Mouse (Mus musculus): ENCODE measurements around the gene Sdr9c7. TPM values are rescaled to one million over a fixed set of nuclear protein-coding genes. Genes with fewer than 3 reads are reported as not detected.

Gene Sdr9c7
- polyA plus RNA-seq (2021) = not detected

DNA sequence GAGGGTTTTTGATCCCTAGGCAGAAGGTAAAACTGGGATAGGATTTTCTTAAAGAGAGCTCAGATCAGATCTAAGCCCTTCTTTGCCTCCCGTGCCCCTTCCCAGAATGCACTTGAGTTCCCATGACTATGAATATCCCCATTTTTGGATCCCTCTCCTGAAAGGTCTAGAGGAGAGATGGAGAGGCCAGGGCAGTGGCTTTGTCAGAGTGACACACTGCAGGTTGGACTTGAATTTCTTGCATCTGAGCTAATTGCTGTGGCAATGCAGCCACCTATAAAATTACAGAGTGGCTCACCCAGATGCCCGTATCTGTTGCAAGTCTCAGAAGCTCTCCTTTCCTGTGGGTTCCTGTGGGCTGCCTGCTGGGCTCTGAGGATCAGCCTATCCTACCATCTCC, at the start of gene Sdr9c7:
Gene Sdr9c7 (plus strand): TSS at position 301 of the 400 bp plus-strand sequence.
- ChIA-PET POLR2A (no interaction called here), CTCF (interaction anchor here (1.9 kb wide), 1 partner anchor 14 kb away, joined by 6 read pairs; no protein-coding TSS in a partner anchor)
- DNase-seq (ENCODE audit: low read depth, low spot score) (no peak), ATAC-seq (no peak)
- in situ Hi-C loops (cut with MboI; ENCODE audit: low pct_unique_long_range_greater_than_20kb) = no loop called here
- no peaks in the 10 kb centered on the region for H3K27me3 ChIP-seq
- no peak for TF ChIP-seq CTCF (IDR thresholded peaks at IDR 0.05)

DNA sequence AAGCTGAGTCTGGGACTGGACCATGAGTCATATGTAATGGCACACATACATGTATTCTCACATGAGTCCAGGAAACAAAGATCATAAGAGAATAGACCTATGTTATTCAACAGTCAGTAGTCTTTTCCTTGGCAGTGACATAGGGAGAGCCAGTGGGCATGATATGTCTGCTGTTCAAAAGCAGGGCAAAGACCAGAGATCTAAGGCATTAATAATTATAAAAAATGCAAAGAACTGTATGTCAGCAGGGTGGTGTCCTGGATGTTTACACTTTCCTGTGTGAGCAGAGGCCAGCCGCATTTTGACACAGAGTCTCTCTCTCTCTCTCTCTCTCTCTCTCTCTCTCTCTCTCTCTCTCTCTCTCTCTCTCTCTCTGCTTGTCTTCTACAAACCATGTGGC, 48.7 kb upstream of the Sdr9c7 start, which contains the start of gene Rdh19:
Gene Rdh19 (plus strand): TSS at position 301 of the 400 bp plus-strand sequence.
- ChIA-PET POLR2A (no interaction called here), CTCF (no interaction called here)
- no peaks in the 10 kb centered on the region for H3K27me3 ChIP-seq
- no peak for TF ChIP-seq CTCF (IDR thresholded peaks at IDR 0.05)
- in situ Hi-C loops (cut with MboI; ENCODE audit: low pct_unique_long_range_greater_than_20kb) = no loop called here
- DNase-seq (ENCODE audit: low read depth, low spot score) (no peak), ATAC-seq (no peak)

DNA sequence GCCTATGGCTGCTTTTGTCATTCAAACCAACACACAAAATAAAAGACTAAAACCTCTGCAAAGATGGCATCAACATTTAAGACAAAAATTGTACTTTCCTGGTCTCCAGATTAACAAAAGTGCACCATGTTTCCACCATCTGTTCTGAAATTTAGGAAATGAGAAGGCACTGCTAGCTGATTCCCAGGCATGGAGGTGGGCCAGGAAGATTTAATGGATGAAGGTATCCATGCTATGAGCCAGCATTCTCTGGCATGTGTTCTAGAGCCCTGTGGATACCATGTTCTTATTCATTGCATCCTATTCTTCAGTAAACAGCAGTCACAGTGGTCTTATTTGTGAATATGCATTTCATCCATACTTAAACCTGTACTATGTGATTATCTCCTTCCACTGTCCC, 41.9 kb upstream of the Sdr9c7 start:
- peaks cover 3% of the 10 kb centered on the region for H3K27me3 ChIP-seq
- in situ Hi-C loops (cut with MboI; ENCODE audit: low pct_unique_long_range_greater_than_20kb) = no loop called here
- no peak for DNase-seq (ENCODE audit: low read depth, low spot score)
- no peak for TF ChIP-seq CTCF (IDR thresholded peaks at IDR 0.05)
- ChIA-PET CTCF (no interaction called here), POLR2A (no interaction called here)
- ATAC-seq = no peak

DNA sequence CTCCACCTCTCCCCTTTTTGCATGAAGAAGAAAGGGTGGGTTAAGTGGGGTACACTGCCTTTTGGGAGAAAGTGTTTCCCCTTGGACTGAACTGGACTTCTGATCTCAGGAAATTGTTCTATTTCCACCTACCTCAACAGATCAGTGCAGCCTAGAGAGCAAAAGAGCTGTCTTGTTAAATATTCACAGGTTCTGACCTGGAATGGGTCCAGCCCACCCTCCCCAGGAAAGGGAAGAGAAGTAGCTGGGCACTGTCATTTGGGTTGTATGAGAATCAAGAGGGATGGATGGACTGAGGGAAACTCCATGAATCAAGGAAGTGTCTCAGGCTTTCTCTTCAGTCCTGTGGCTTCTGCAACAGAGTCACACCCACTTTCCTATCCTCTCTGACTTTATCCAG, 33.4 kb upstream of the Sdr9c7 start:
- DNase-seq (ENCODE audit: low read depth, low spot score) = no peak
- ChIA-PET POLR2A (no interaction called here), CTCF (no interaction called here)
- TF ChIP-seq CTCF (IDR thresholded peaks at IDR 0.05) = no peak
- in situ Hi-C loops (cut with MboI; ENCODE audit: low pct_unique_long_range_greater_than_20kb) = no loop called here
- no peaks in the 10 kb centered on the region for H3K27me3 ChIP-seq
- ATAC-seq = no peak

DNA sequence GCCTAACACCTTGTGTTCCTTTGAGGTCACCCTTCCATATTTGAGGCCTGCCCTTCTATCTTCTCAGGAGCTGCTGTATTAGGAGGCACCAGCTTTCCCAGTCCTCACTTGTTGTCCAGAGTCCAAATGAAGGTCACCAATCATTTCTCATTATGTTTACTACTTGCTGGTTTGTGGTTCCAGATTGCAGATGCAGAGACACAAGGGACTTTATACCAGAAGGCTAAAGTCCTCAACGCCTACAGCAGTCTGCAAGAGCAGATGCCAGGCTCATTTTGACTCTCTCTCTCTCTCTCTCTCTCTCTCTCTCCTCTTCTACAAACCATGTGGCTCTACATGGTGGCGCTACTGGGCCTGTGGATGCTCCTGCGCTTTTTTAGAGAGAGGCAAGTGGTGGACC, 32.1 kb upstream of the Sdr9c7 start, which contains the start of gene Rdh16f2:
Gene Rdh16f2 (plus strand): TSS at position 243 of the 400 bp plus-strand sequence.
- no peak for ATAC-seq
- ChIA-PET CTCF (no interaction called here), POLR2A (no interaction called here)
- H3K27me3 ChIP-seq = no peaks in the 10 kb centered on the region
- no peak for DNase-seq (ENCODE audit: low read depth, low spot score)
- in situ Hi-C loops (cut with MboI; ENCODE audit: low pct_unique_long_range_greater_than_20kb) = no loop called here
- no peak for TF ChIP-seq CTCF (IDR thresholded peaks at IDR 0.05)

DNA sequence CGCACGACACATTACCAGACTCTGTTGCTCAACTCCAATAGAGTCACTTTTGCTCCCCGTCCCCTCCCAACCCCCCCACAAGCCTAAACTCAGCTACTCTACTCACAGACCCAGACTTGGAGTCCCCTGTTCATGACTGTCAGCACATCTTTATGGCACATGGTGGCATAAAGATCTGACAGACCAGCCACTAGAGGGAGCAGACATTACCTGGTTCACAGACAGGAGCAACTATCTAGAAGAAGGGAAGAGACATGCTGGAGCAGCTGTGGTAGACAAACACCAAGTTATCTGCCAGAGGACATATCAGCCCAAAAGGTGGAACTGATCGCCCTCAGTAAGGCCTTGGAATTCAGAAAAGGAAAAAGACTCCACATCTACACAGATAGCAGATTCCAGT, 25.8 kb upstream of the Sdr9c7 start:
- in situ Hi-C loops (cut with MboI; ENCODE audit: low pct_unique_long_range_greater_than_20kb) = loop anchor here (10.0 kb wide), 1 partner anchor 108 kb away; no protein-coding TSS in a partner anchor
- DNase-seq (ENCODE audit: low read depth, low spot score) = no peak

DNA sequence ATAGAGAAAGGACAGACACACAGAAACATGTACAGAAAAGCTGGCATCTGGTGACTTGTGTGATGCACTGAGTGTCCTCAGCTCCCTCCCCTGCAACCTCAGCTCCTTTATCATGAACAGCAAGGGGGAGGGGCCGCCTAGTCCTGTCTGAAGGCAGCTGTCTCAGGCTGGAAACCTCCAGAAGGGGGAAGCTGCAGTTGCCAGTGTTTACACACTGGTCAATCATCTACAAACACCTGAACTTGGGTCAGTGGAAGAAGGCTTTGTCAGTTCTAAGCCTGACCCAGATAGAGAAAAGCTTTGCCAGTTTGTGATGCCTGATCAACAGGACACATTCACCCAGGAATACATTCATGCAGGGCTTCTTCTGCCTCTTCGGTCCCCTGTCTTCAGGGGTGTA, 20.6 kb upstream of the Sdr9c7 start:
- ATAC-seq = no peak
- POLR2A ChIA-PET = no interaction called here
- TF ChIP-seq CTCF (IDR thresholded peaks at IDR 0.05) = no peak
- DNase-seq (ENCODE audit: low read depth, low spot score) = no peak
- in situ Hi-C loops (cut with MboI; ENCODE audit: low pct_unique_long_range_greater_than_20kb) = loop anchor here (10.0 kb wide), 1 partner anchor 113 kb away; no protein-coding TSS in a partner anchor
- H3K27me3 ChIP-seq = no peaks in the 10 kb centered on the region
- CTCF ChIA-PET = no interaction called here

More for the DNA sequence above, 25.8 kb upstream of the Sdr9c7 start:
- ChIA-PET POLR2A (no interaction called here), CTCF (interaction anchor here (1.2 kb wide), 1 partner anchor 51 kb away, joined by 4 read pairs; no protein-coding TSS in a partner anchor)
- ATAC-seq = no peak
- H3K27me3 ChIP-seq = no peaks in the 10 kb centered on the region
- peak; percentile 47 for TF ChIP-seq CTCF (IDR thresholded peaks at IDR 0.05)

DNA sequence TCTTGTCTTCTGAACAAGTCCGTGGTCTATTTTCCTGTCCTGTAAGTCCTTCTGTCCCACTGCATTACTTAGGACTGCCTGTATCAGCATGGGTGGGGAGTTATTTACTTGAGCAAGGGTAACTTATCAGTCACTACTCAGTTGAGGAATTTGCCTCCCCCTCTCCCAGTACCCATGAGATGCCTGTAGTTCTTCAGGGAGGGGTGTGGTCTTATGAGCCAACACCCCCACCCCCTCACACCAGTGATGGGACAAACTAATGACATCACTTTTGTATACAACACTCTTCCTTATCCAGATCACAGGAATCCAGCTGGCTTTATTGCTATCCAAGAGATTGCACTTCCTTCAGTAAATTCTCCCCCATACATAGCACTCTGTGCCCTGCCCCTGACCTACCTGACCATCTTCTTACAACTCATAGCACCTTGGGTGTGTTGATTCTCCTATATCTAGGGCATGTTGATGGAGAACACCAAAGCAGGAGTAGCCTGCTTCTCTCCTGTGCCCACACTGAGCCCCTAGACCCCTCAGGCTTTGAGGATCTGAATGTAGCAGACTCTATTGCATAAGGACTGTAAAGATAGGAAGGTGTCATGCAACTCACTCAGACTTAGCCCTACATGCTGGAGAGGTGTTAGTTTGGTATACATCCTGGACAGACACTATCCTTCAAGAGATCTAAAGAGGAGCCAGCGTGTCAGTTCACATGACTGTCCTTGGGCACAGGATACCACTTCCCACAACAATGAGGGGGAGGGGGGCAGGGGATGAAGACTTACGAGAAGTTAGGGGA, 19.9 kb upstream of the Sdr9c7 start:
- in situ Hi-C loops (cut with MboI; ENCODE audit: low pct_unique_long_range_greater_than_20kb) = loop anchor here (10.0 kb wide), 1 partner anchor 114 kb away; no protein-coding TSS in a partner anchor

DNA sequence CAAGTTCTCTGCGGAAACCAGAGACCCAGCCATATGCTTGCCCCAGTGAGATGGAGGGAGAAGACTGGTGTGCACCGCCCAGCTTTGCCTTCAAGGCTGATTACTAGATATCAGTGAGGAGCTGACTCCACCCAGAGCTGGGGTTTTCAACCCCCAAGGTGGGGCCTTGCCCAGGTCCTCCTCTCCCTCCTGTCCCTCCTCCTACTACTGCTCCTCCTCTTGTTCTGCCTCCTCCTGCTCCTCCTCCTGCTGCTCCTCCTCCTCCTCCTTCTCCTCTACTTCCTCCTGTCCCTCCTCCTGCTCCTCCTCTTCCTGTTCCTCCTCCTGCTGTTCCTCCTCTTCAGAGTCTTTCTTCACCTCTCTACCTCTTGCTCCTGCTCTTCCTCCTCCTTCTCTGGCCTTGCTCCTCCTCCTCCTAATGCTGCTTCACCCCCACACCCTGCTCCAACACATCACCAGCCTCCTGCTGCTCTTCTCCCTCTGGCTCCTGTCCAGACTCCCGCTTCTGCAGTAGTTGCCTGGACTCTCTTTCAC, 19.1 kb upstream of the Sdr9c7 start:
- CTCF ChIA-PET = no interaction called here
- ATAC-seq (no peak), DNase-seq (ENCODE audit: low read depth, low spot score) (no peak)
- POLR2A ChIA-PET = no interaction called here
- in situ Hi-C loops (cut with MboI; ENCODE audit: low pct_unique_long_range_greater_than_20kb) = loop anchor here (10.0 kb wide), 1 partner anchor 114 kb away; no protein-coding TSS in a partner anchor
- no peaks in the 10 kb centered on the region for H3K27me3 ChIP-seq
- no peak for TF ChIP-seq CTCF (IDR thresholded peaks at IDR 0.05)

More for the DNA sequence above, 19.9 kb upstream of the Sdr9c7 start:
- no peak for TF ChIP-seq CTCF (IDR thresholded peaks at IDR 0.05)
- no peak for ATAC-seq
- ChIA-PET CTCF (no interaction called here), POLR2A (no interaction called here)
- no peaks in the 10 kb centered on the region for H3K27me3 ChIP-seq
- no peak for DNase-seq (ENCODE audit: low read depth, low spot score)

DNA sequence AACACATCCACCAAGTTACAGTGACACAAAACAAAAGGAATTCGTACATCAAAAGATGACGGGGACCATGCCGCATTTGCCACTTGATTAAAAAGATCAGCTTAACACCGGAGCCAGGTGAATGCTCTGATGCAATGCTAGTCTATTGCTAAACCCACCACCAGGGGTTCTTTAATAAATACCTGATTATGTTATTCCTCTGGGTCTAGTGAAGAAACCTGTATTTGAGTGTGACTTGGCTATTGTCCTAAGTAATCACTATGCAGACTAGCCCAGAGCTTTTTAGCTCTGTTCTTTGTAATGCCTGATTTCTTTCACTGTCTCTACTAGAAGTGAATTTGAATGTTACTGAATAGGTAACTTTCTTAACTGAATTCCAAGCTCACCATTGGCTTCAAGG, 17.3 kb upstream of the Sdr9c7 start:
- ChIA-PET POLR2A (no interaction called here), CTCF (no interaction called here)
- ATAC-seq (no peak), DNase-seq (ENCODE audit: low read depth, low spot score) (no peak)
- in situ Hi-C loops (cut with MboI; ENCODE audit: low pct_unique_long_range_greater_than_20kb) = no loop called here
- no peaks in the 10 kb centered on the region for H3K27me3 ChIP-seq
- TF ChIP-seq CTCF (IDR thresholded peaks at IDR 0.05) = no peak

DNA sequence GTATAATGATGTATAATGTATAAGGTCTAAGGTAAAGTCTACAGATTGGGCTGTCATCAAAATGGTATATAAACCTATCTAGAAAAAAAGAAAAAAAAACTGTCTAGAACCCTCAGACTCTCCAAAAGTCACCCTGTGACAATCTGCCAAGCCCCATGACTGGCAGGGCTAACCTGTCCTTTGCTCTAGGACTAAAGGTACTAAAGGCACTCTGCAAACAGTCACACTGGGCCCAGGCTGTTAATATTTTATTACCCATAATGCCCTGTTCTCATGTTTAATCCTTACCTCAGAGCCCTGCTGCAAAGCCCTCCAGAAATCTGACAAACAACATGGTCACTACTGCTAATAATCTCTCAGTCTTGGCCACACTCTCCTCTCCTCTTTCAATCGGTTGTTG, 11.8 kb upstream of the Sdr9c7 start:
- H3K27me3 ChIP-seq = no peaks in the 10 kb centered on the region
- in situ Hi-C loops (cut with MboI; ENCODE audit: low pct_unique_long_range_greater_than_20kb) = no loop called here
- ChIA-PET POLR2A (no interaction called here), CTCF (no interaction called here)
- no peak for TF ChIP-seq CTCF (IDR thresholded peaks at IDR 0.05)
- DNase-seq (ENCODE audit: low read depth, low spot score) (no peak), ATAC-seq (no peak)

Measured in Patski (cell line).